Mouse (Mus musculus) CD8-positive naive resting alpha-beta T cell, adult 2 months (primary cell): ENCODE data around the gene Gm45618.

Experiments
- DNase-seq, 2 experiments: peaks; one replicate each; pipeline ENCODE4 v3.0.0; 2022; ENCODE audit warnings: low read depth in 2 of 2, low spot score in 2 of 2

Gm45618 gene

DNA sequence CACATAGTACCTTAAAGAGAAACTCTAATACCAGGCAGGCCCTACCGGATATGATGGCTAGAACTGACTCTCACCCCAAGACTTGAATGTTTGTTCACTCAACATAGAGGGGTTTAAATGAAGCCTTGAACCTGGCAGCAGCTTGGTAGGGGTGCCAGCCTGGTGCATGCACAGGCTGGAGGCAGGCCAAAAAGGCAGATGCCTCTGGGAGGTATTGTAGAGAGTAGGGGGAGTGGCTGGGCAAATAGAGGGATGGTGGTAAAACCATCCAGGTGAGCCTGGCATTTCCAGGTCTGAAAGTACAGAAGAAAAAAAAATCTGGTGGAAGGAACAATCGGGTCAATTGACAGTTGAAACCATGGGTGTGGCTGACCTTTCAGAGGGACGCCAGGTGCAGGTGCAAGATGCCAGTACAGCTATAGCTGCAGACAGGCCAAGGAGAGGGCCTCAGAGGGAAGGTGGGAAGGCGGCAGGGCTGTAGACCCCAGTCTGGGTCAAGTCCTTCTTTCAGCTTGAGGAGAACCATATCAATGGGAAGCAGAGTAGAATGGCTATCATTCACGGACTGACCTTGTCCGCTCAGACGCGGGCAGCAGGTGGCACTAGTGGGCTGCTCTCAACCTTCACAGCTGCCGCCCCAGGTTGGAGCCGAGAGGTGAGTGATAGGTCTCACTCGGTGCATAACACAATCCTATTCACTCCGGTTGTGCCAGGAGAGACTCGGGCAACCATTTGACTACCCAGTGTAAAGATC is 49.9 kb downstream of the Gm45618 start:
- peak; percentile 38 to 54 for DNase-seq
